Mouse (Mus musculus) liver, adult 2 months (tissue): ENCODE measurements around the gene 4931414P19Rik.

Experiments used
- CTCF ChIP-seq: fragments of 200-500 bp; IDR thresholded peaks from 2 replicates; pipeline ENCODE4 v1.5.1; 2011; ENCODE audit warnings: low read depth, low read length, control low read depth
- POLR2A ChIP-seq: fragments of 200-500 bp; IDR thresholded peaks from 2 replicates; pipeline ENCODE4 v1.6.1; 2011; ENCODE audit warnings: low read length, control low read depth; ENCODE audit not compliant: insufficient read depth; ENCODE audit errors: extremely low read depth

DNA sequence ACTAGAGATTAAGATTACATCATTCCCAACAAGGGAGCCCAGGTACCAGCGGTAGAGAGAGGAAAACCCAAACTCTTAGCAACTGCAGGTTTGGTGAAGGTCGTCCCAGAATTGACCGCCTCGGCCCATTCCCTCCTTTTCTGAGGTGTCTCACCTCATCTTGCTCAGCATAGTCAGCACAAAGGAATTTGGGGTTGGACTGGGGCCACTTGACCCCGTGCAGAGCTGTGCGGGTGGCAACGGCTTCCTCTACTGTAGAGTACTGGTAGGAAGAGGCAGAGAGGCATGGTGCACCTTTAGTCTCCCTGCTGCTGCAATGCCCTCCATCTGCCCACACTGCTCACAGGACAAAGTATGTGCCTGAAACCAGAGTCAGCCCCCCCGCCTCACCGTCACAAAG, 38.5 kb upstream of the 4931414P19Rik start:
- TF ChIP-seq CTCF (no peak), POLR2A (no peak)
